Mouse (Mus musculus): ENCODE data around the gene Syngr1.

DNA sequence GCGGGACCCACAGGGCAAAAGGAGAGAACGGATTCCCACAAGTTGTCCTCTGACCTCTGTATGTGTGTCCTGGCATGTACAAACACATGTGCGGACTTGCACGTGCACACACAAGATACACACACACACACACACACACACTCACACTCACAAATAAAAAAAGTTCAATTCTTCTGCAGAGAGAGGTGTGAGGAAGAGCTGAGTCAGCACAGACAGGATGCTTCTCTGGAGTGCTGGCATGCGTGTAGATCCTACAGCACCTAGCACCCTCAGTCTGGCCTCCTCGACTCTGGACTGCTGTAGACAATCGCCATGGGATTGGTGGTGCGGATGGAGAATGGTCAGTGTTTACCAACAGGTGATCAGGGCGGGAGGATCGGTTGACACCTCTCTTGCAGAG is 46.9 kb upstream of the Syngr1 start:
- TF ChIP-seq CTCF (IDR thresholded peaks at IDR 0.05; ENCODE audit: borderline replicate concordance, insufficient read depth, low read length) (no peak), POLR2A (IDR thresholded peaks at IDR 0.05; ENCODE audit: low read depth, low read length) (no peak)

Measured in embryonic fibroblast, embryonic 13.5 days (primary cell).